Mouse (Mus musculus) cerebellum, postnatal 36 days (tissue): ENCODE results near the gene Frmd4b.

Source experiments
- DNase-seq, 2 experiments: peaks; one replicate each; pipeline ENCODE4 v3.0.0; 2021 to 2022; ENCODE audit warnings: mixed read lengths in 2 of 2

The Frmd4b gene

DNA sequence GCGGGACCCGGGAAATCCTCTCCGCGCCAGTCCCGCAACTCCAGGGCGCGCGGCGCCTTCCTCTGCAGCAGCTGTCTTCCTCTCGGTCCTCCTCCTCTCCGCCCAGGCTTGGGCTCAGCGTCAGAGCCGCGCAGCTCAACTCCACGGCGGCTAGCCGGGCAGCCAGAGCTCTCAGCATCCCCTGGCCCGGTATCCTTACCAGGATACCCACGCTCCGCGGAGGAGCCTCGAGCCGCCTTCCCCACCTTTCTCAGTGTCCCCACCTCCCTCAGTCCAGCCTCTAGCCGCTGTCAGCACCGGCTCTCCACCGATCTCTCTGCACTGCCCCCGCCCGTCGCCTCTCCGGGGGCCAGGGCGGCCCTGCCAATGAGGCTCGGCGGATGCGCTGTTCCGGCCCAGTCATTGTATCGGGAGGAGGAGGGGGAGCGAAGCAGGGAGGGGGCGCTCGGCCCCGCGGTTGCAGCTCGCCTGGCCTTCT is at the start of gene Frmd4b:
Frmd4b (minus strand) TSS at position 276 of the 478 bp plus-strand sequence.
- DNase-seq, result peak; percentile 56 to 62

DNA sequence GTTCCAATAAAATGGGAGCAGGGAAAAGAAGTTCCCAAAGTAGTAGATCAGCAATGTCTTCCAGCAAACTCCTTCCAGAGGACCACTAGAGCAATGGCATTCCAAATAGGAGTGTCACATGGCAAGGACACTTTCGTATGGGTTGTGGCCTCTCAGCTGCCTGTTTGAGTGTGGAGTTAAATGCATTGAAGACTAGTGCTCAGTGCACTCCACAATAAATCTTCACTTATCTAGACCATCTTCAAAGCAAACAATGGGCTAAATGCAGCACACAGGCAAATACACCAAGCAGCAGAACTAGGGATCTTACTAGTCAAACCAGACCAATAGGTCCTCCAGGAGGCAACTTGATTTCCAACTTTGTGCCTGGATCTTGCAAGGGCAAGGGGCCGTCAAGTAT is 49.1 kb upstream of the Frmd4b start:
- DNase-seq, result no peak

DNA sequence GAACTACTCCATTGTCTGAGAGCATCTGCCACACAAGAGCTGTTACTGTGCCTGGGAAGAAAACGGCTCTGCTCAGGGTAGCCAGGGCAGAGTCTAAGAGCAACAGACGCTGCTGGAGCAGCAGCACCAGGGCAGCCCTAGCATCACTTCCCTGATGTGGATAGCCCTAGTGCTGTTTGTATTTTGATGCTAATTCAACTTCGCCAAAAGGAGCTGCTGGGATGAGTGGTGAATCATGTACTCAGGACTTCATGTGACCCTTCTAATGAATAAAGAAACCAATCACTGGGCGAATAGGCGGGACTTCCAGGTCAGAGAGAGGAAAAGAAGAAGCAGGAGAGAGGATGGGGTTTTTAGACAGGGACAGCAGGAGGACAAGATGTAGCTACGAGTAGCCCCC is 41.6 kb upstream of the Frmd4b start:
- no peak for DNase-seq

DNA sequence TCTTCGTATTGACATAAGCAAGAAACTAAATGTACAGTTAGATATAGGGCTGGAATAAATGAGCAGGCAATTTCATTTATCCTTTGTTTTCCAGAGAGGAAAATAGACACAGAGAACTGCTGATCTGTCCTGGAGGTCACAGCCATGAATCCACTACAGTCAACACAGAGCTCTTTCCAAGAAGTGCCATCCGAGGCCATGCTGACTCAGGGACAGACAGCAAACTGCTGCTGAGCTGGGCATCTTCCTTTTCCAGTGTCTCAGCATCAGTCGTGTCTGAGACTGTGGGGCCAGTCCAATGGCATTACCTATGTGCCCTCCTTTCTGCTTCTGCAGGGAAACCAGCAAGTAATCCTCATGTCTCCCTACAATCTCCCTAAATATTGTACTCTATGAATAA is 38.6 kb upstream of the Frmd4b start:
- DNase-seq, result no peak

DNA sequence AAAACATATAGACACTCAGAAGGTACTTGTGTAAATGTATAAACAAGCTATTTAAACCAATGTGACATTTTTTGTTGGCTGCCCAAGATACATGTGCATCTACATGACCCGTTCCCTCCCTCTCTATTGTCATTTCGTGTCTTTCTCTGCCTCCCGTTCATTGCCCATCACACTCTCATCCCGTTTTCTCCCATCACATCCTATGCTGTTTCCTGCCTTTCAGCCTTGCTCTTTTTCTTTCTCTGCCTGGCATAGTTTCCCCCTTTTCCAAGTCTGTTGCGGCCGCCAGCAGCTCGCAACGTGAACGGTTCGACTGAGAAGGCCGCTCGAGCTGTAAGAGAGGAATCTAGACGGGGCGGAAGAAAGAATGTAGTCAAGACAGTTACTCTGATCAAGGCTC is 30.2 kb upstream of the Frmd4b start:
- no peak for DNase-seq

DNA sequence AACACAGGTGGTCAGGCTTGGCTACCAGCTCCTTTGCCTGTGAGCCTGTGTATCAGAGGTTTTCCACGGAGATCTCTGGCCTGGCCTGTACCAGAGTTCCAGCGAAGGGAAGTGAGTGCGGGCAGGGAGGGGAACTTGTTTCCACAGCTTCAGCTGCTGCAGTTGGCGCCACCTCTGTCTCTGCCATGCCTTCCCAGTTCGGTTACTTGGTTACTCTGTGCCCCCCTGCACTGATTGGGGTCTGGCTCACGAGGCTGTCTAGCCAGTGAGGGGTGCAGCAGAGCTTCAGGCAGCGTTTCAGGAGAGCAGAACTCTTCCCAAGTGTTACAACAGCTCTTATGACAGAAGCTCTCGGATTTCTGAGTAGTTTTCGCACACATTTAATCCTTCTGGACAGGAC is 6.0 kb upstream of the Frmd4b start:
- DNase-seq, result no peak

DNA sequence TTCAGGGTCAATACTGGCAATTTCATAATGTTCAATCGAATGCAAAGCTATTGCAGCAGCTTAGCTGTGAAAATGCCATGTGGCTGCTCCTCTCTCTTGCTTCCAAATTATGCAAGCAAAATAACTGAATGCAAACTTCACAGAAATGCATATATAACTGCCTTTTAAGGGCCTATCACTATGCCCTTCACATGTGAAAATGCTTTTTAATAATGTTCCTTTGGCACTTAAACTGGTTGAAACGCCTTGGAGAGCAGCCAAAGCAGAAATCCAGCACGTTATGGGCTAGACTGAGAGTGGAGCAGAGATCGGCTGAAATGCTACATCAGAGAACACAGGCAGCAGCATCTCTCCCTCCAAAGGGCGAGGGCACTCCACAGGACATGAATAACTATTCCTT is 4.9 kb upstream of the Frmd4b start:
- no peak for DNase-seq

DNA sequence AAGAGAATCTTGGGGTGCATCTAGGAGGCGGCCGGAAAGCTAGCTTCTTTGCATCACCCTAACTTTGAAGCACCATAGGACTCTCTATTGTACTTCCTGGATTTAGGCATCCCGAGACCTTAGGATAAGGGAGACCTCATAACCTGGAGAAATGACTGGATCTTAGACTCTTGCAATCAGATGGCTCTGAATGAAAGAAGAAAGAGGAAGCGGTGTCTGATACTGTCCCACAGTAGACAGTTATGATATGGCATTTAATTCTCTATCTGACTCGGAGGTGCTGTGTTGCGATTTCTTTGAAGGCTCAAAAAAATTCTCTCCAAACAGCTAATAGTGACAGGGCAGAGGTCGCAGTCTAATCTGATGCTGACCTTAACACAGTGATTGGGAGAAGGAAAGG is 433 bp upstream of the Frmd4b start:
- DNase-seq, result no peak

DNA sequence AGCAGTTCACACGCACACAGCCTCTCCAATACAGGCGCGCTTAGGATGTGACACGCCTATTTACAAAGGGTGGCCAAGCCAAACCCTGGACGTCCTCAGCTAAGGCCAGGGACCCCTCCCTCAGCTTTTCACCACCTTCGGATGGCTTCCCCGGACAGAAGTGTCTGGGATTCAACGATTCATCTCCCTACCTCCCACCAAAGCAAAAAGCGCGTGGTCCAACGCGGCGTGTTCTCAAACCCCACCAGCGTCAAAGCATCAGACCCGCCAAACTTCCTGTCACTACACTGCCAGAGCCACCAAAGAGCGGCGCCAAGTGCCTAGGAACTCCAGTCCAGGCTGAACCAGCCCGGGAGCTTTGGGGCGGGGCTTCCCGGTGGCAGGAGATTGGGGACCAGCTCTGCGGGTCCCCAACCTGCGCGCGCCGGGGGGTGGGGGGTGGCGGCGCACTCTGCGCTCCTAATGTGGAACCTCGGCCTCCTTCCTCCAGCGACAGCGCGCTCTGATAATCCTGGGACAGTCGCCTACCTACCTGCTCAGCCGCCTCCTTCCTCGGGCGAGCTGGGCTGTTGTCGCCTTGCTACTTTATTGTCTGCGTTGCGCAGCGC is 579 bp downstream of the Frmd4b start:
- peak; percentile 24 to 32 for DNase-seq

DNA sequence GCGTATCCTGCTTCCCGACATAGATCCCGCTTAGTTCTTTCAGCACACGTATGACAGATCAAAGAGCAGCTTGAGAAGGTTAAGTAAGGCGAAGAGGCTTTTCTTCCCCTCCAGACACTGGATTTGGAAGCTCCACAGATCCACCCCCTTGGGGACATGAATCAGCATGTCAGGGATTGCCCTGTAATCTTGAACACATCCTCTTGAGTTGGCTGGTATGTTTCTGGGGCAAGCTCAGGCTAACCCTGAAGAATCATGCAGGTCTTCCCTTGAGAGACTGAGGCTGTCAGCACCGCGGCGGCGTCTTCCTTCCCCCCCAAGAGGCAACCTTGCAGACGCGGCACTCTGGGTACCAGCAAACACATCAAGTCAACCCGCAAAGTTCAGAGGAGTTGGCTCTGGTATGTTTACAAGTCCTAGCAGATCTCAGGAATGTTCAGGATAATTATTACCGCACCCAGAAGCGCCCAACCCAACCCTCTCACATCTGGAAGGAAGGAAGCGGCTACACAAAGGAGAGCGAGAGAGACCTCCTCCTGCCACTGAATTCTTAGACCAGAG is 1.4 kb downstream of the Frmd4b start:
- no peak for DNase-seq

DNA sequence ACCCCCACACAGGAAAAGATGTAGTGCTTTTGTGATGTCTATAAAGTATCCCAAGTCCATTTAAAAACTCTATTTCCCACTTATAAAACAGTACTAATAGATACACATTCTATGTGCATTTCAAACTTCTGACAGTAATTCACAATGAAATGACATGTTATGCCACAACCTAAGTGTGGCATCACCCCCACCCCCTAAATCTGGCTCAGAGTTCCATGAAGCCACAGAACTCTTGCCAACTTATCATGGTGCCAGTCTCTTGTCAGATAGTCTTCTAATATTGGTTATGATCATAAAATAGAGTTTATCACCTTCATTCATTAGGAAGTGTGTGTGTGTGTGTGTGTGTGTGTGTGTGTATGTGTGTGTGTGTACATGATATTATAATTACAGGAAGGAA is 3.2 kb downstream of the Frmd4b start:
- no peak for DNase-seq

DNA sequence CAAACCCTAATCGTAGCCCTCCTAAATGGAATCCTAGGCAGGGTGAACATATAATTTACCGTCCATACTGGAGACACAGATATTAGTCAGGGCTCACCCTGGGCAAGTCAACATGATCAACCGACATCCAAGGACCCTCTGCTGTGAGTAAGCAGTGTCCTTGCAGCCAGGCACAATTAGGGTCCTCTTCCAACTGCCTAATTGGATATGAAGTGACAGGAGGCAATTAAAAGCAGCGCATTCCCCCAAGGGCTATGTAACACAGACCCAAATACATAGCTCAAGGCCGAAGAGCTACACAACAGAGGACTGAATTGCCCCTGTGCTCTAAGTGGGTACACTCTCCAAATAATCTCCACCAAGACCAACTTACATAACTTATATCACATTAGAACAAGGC is 4.5 kb downstream of the Frmd4b start:
- no peak for DNase-seq

DNA sequence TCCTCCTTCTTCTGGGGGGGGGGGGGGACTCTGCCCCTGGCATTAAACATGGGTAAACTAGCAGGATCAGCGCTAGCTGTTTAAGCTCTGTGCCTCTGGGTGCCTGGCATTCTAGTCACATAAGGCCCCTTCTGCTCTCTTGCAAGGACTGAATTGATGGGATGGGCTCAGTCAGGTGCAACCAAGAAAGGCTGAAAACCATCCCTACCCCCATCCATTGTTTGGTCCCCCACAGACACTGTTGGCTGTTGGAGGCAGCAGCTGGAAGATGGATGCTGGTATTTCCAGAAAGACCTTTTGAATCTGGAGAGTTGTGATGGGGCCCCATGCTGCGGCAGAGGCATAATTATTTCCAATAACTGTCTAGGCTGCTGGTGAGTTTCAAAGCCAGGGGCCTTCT is 7.3 kb downstream of the Frmd4b start:
- DNase-seq, result no peak

DNA sequence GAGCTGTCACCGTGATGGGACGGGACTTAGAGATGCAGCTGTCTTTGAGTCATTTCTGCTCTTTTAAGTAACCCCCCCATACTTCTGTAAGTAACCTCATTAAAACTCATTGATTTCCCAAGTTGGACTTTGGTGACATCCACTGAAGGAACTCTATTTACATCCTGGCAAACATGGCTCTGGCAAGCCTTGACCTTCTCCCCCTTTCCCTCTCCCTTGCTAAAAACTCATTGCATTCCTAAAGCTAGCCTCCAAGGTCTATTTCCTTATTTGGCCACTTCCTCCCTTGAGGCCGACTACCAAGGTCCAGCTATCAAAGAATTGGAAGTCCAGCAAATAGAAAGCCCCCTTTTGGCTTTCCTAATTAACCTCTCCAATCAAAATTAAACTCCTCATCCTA is 9.7 kb downstream of the Frmd4b start:
- DNase-seq, result no peak

DNA sequence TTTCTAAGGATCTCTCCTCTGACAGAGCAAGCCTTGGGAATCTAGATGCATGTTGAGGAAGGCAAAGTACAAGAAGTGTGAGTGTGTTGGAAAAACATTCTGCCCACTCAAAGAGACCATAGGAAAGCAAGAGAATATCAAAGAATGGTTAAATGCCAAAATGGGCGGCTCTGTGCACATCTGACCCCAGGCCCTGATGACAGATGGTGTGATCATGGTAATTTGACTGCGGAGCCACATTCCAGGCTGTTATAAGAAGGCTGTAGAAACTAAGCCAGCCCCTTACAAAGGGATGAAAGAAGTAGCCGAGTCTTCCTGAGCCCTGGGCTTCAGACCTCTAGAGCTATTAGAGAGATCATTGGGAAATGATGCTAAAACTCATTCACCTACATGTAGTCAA is 22.1 kb downstream of the Frmd4b start:
- DNase-seq, result no peak

DNA sequence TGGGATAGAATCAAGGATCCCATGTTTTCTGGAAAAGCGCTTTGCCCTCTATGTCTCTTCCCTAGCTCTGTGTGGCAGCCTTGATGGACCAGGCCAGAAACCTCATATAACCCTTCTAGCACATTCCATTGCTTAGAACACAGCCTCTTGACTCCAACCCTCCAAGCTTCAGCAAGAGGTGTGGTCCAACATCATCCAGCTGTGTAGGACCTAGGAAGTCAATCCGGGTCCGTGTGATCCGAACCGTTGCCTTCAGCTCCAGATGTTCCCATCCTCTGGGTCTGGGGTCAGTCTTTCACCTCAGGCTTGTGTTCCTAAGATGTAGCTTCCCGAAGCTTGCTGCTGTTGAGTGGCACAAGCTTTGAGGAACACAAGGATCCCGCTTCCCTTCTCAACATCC is 22.8 kb downstream of the Frmd4b start:
- no peak for DNase-seq

DNA sequence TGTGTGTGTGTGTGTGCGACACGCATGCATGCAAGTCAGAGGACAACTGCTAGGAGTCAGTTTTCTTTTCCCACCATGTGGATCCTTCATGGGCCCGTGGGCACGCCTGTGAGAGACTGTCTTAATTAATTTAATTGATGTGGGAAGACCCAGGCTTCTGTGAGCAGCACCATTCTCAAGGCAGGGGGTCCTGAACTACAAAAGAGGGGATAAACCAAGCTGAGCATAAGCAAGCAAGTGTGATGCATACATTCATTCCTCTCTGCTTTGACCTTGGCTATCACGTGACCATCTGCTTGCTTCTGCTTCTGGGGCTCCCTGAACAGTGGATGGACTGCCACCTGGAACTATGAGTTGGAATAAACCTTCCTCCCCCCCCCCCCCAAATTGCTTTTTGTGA is 27.1 kb downstream of the Frmd4b start:
- DNase-seq, result no peak

DNA sequence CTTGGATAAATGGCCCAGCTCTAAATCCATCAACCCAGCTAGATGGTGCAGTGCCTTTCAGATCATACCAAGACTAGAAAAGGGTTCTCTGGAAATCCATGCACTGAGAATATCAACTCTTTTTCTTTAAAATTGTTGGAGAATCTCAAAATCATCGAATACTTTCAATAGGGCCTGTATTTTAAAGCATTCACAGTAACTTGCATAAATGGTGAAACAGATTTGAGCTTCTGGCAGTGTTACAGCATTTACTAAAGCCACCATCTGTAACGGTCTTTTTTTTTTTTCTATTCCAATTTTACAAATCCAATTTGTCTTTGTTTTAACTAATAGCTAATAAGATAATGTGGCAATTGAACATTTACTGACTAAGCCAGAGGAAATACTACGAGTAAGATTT is 27.8 kb downstream of the Frmd4b start:
- DNase-seq, result no peak

DNA sequence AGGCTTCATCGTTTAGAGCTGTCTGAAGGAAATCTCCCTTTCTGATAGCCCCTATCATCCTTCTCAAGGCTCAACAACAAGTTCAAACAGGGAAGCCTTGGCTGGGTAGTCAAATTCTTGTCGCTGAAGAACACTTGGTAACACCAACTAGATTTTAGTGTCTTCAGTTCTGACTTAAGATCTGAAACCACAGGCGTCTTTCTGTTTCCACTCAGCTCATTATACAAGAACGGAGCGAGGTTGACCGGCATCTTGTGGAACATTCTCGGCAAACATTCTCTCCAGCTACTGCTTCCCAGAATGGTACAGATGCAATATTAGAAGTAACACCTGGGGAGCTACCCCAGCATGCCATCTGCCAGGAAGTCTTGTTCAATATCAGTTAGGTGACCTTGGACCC is 28.3 kb downstream of the Frmd4b start:
- no peak for DNase-seq

DNA sequence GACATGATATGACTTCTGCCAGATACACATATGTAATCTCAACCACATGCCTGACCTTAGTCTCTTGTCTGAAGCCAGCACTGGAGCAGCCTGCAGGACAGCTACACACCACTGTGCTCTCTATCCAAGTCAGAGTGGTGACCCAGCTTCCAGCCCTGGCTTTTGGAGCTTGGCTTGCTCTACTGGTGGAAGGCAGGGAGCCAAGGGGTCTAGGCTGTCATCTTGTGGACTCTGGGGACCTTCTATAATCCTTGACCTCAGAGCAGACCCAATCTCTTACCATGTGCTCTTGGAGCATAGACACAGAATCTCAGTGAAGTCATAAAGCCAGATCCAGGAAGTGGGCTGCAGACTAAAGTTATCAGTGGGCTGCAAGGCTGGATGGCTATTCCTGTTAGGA is 30.7 kb downstream of the Frmd4b start:
- no peak for DNase-seq

DNA sequence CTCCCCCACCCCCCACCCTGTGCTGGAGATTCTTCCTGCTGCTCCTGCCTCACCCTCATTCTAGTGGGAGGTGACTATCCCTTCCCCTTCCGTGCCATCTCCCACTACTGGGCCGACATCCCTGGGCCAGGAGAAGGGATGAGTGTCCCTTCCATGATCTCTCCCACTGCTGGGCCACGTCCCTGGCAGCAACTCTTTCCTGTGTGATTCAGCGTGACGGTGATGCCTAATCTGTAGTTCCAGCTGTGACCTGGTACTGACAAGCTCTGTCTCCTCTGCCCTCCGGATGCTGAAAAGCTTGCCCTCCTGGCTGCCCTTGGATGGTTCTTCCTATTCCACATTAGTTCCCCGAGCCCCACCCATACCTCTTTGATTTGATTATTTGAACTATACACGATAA is 31.3 kb downstream of the Frmd4b start:
- DNase-seq, result no peak

DNA sequence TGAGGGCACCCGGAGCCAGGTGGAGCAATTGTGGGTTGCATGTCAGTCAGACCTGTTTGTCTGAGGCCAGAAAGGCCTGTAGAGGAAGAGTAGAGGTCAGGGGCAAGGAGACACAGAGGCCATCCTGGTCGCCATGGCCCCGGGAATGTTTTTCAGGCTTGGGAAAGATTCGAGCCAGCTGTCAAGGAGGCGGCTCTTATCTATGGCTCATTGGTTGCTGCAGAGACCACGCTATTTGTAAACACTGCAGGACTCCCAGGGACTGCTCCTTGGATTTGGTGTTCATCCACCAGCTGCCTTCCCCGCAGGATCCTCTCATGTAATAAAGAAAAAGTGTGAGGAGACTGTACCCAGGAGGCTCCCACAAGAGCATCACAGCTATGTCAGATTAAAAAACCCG is 34.6 kb downstream of the Frmd4b start:
- DNase-seq, result no peak

DNA sequence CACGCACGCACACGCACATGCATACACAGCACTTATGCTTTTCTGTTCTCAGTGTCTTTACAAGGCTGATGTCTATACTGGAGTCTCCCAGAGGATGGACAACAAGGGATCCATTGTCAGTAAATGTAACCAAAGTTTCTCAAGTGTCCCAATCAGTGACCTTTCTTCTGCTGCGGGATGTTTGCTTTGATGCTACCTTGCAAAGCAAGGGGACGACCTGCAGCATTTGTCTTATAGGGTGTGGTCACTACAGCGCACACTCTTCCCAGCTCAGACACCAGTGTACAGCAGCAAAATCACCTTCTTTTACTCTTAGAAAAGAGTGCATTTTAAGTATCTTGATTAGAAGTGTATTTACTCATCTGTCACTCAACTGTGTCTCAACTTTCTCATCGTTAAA is 35.4 kb downstream of the Frmd4b start:
- DNase-seq, result no peak

DNA sequence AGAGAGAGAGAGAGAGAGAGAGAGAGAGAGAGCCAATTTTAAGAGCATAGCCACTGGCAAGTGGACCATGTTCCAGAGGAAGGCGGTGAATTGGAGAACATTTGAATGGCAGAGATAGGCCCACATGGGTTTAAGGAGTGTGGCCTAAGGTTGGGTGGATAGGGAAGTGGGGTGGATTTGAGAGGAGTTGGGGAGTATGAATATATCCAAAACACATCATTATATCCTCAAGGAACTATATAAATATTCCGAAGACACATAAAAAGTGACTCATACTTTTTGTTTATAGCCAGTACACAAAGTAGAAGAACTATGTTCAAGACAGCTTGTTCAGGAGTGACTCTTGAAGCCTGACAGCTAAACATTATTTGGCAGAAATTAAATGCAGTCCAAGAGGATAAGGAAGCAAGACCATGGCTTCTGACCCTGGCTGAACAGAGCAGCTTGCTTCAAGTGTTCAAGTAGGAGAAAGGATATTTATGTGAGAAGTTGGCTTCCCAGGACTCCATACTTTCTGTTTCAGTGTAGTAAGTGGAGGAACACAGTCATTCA is 36.8 kb downstream of the Frmd4b start:
- DNase-seq, result no peak

DNA sequence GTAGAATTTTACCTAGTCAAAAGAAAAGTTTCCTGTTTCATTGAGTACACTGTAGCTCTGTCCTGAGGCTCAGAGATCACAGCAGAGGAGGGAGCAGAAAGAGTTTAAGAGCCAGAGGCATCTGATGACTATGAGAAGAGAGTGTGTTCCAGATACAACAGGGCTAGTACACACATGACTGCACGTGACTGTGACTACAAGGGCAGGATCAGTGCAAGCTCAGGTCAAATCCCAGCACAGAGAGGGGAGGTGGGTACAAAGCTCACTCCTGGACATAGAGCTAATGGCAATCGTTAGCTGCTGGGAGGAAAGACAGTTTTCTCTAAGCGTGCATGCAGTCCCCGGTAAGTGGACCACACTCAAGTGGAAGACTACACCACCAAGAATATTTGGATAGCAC is 37.6 kb downstream of the Frmd4b start:
- DNase-seq, result no peak
